Mouse (Mus musculus): ENCODE data around the gene Slc26a3. TPM values are rescaled to one million over a fixed set of nuclear protein-coding genes. Genes with fewer than 3 reads are reported as not detected.
A peak's percentile ranks its signal among the peaks of the same experiment; 100 is the strongest.
"Not testable (repeated sequence)": the region's sequence is repeated elsewhere in the genome, so short reads cannot be mapped to it uniquely, and the experiment has no call there.

Gene Slc26a3
- total RNA-seq, 2 experiments from 2014 or later, result 0.16 to 0.20 TPM

GRCm38 (mm10) chr12:31415971-31416370, 25.3 kb downstream of the Slc26a3 start:
- DNase-seq (ENCODE audit: extremely low spot score in 1 of 2, low spot score in 1 of 2), result no peak

GRCm38 (mm10) chr12:31421901-31422574, 31.4 kb downstream of the Slc26a3 start:
- DNase-seq (ENCODE audit: extremely low spot score in 1 of 2, low spot score in 1 of 2), result no peak

- DNase-seq (ENCODE audit: extremely low spot score in 1 of 2, low spot score in 1 of 2), result no peak
These were observed 47.1 kb downstream of the Slc26a3 start for GRCm38 (mm10) chr12:31437791-31438190.

GRCm38 (mm10) chr12:31439612-31440011, 48.9 kb downstream of the Slc26a3 start:
- no peak for DNase-seq (ENCODE audit: extremely low spot score in 1 of 2, low spot score in 1 of 2)

GRCm38 (mm10) chr12:31444131-31444546, 53.5 kb downstream of the Slc26a3 start:
- DNase-seq (ENCODE audit: extremely low spot score in 1 of 2, low spot score in 1 of 2), result no peak

- DNase-seq (ENCODE audit: extremely low spot score in 1 of 2, low spot score in 1 of 2), result no peak
These were observed 54.2 kb downstream of the Slc26a3 start for GRCm38 (mm10) chr12:31444827-31445226.

GRCm38 (mm10) chr12:31449341-31449740, 58.7 kb downstream of the Slc26a3 start:
- DNase-seq (ENCODE audit: extremely low spot score in 1 of 2, low spot score in 1 of 2), result no peak

GRCm38 (mm10) chr12:31456271-31456670, 65.6 kb downstream of the Slc26a3 start:
- no peak for DNase-seq (ENCODE audit: extremely low spot score in 1 of 2, low spot score in 1 of 2)

GRCm38 (mm10) chr12:31458474-31458873, 67.8 kb downstream of the Slc26a3 start:
- no peak for DNase-seq (ENCODE audit: extremely low spot score in 1 of 2, low spot score in 1 of 2)

GRCm38 (mm10) chr12:31460270-31460669, 69.6 kb downstream of the Slc26a3 start:
- not testable (repeated sequence) for DNase-seq (ENCODE audit: extremely low spot score in 1 of 2, low spot score in 1 of 2)

GRCm38 (mm10) chr12:31461371-31461770, 70.7 kb downstream of the Slc26a3 start:
- no peak for DNase-seq (ENCODE audit: extremely low spot score in 1 of 2, low spot score in 1 of 2)

- no peak for DNase-seq (ENCODE audit: extremely low spot score in 1 of 2, low spot score in 1 of 2)
These were observed 71.9 kb downstream of the Slc26a3 start for GRCm38 (mm10) chr12:31462615-31463014.

- DNase-seq (ENCODE audit: extremely low spot score in 1 of 2, low spot score in 1 of 2), result not testable (repeated sequence)
These were observed 87.5 kb downstream of the Slc26a3 start for GRCm38 (mm10) chr12:31478182-31478581.

- peak in 1 of 2 experiments; percentile 16 for DNase-seq (ENCODE audit: extremely low spot score in 1 of 2, low spot score in 1 of 2)
These were observed 95.8 kb downstream of the Slc26a3 start for GRCm38 (mm10) chr12:31486431-31486830.

- DNase-seq (ENCODE audit: extremely low spot score in 1 of 2, low spot score in 1 of 2), result no peak
These were observed 108.3 kb downstream of the Slc26a3 start for GRCm38 (mm10) chr12:31498936-31499313.

- peak; percentile 91 to 95 for DNase-seq (ENCODE audit: extremely low spot score in 1 of 2, low spot score in 1 of 2)
These were observed 108.9 kb downstream of the Slc26a3 start, which contains the start of gene Cbll1 for GRCm38 (mm10) chr12:31499314-31500131. Gene Cbll1, minus strand, starts transcription at chr12:31499616.

- no peak for DNase-seq (ENCODE audit: extremely low spot score in 1 of 2, low spot score in 1 of 2)
These were observed 109.5 kb downstream of the Slc26a3 start for GRCm38 (mm10) chr12:31500196-31500595.

GRCm38 (mm10) chr12:31501266-31501665, 110.6 kb downstream of the Slc26a3 start:
- no peak for DNase-seq (ENCODE audit: extremely low spot score in 1 of 2, low spot score in 1 of 2)

- DNase-seq (ENCODE audit: extremely low spot score in 1 of 2, low spot score in 1 of 2), result no peak
These were observed 112.5 kb downstream of the Slc26a3 start for GRCm38 (mm10) chr12:31503211-31503610.

GRCm38 (mm10) chr12:31507718-31508364, 117.2 kb downstream of the Slc26a3 start:
- DNase-seq (ENCODE audit: extremely low spot score in 1 of 2, low spot score in 1 of 2), result no peak

GRCm38 (mm10) chr12:31508496-31508895, 117.8 kb downstream of the Slc26a3 start:
- DNase-seq (ENCODE audit: extremely low spot score in 1 of 2, low spot score in 1 of 2), result no peak
